Mouse (Mus musculus) MEL (cell line): ENCODE results near the gene Shroom2. TPM values are rescaled to one million over a fixed set of nuclear protein-coding genes. Genes with fewer than 3 reads are reported as not detected.

Source experiments
- DNase-seq: peaks from one replicate; pipeline ENCODE4 v3.0.0; 2011; ENCODE audit warnings: low read depth, low spot score
- H3K27ac ChIP-seq: 2 replicates; pipeline ENCODE4 v1.5.1; 2012; ENCODE audit warnings: low read depth, mild to moderate bottlenecking, control low read depth, low read length, moderate library complexity; ENCODE audit not compliant: control insufficient read depth
- H3K27me3 ChIP-seq, 2 experiments: fragments of 150-350 bp in 1 of 2; sonication (generic) in 1 of 2; 2 replicates each; pipeline ENCODE4 v1.6.1; 2012; ENCODE audit warnings: low read length in 2 of 2, mild to moderate bottlenecking in 2 of 2, improper control_type of control experiment in 1 of 2, moderate library complexity in 1 of 2; ENCODE audit not compliant: insufficient read depth in 2 of 2, control insufficient read depth in 1 of 2
- H3K36me3 ChIP-seq, 2 experiments: 2 replicates each; pipeline ENCODE4 v1.6.1; 2012 to 2014; ENCODE audit warnings: low read length in 2 of 2, improper control_type of control experiment in 1 of 2, inconsistent platforms in 1 of 2, mild to moderate bottlenecking in 1 of 2; ENCODE audit not compliant: insufficient read depth in 2 of 2, control insufficient read depth in 1 of 2
- H3K4me1 ChIP-seq, 2 experiments: fragments of 150-350 bp in 1 of 2; sonication (generic) in 1 of 2; 2 replicates each; pipeline ENCODE4 v1.6.1; 2012; ENCODE audit warnings: low read length in 2 of 2, improper control_type of control experiment in 1 of 2, mild to moderate bottlenecking in 1 of 2; ENCODE audit not compliant: insufficient read depth in 2 of 2, control insufficient read depth in 1 of 2
- H3K4me3 ChIP-seq, 2 experiments: fragments of 150-350 bp in 1 of 2; sonication (generic) in 1 of 2; 2 replicates each; pipeline ENCODE4 v1.5.1; 2012; ENCODE audit warnings: low read depth in 2 of 2, low read length in 2 of 2, mild to moderate bottlenecking in 2 of 2, moderate library complexity in 2 of 2, control low read depth in 1 of 2, improper control_type of control experiment in 1 of 2; ENCODE audit not compliant: control insufficient read depth in 1 of 2, insufficient read depth in 1 of 2
- H3K79me2 ChIP-seq: 2 replicates; pipeline ENCODE4 v1.6.1; 2012; ENCODE audit warnings: mild to moderate bottlenecking, low read length, moderate library complexity; ENCODE audit not compliant: control insufficient read depth, poor library complexity, insufficient read depth
- H3K9ac ChIP-seq: 2 replicates; pipeline ENCODE4 v1.6.1; 2012; ENCODE audit warnings: low read depth, mild to moderate bottlenecking, control low read depth, low read length, moderate library complexity; ENCODE audit not compliant: control insufficient read depth, poor library complexity, severe bottlenecking
- H3K9me3 ChIP-seq: fragments of 150-350 bp; sonication (generic); replicated peaks from 2 replicates; pipeline ENCODE4 v1.6.1; 2012; ENCODE audit warnings: mild to moderate bottlenecking, low read length, improper control_type of control experiment, moderate library complexity; ENCODE audit not compliant: insufficient read depth
- CHD2 ChIP-seq: IDR thresholded peaks from 2 replicates; pipeline ENCODE4 v1.6.1; 2011; ENCODE audit warnings: low read length, improper control_type of control experiment
- E2F4 ChIP-seq: IDR thresholded peaks from 2 replicates; pipeline ENCODE4 v1.6.1; 2011; ENCODE audit warnings: low read depth, low read length, improper control_type of control experiment, borderline replicate concordance
- ELF1 ChIP-seq: IDR thresholded peaks from 2 replicates; pipeline ENCODE4 v1.6.1; 2014; ENCODE audit warnings: low read depth, mild to moderate bottlenecking, inconsistent platforms, low read length, improper control_type of control experiment, moderate library complexity
- EP300 ChIP-seq, 2 experiments: IDR thresholded peaks; 2 replicates each; pipeline ENCODE4 v1.6.1; 2011; ENCODE audit warnings: improper control_type of control experiment in 2 of 2, low read length in 2 of 2, low read depth in 1 of 2, mild to moderate bottlenecking in 1 of 2
- GATA1 ChIP-seq: IDR thresholded peaks from 2 replicates; pipeline ENCODE4 v1.6.1; 2011; ENCODE audit warnings: low read depth, low read length, improper control_type of control experiment
- KAT2A ChIP-seq: conservative IDR thresholded peaks from 2 replicates; pipeline ENCODE4 v1.6.1; 2012; ENCODE audit warnings: low read depth, low read length, improper control_type of control experiment, inconsistent platforms
- MAZ ChIP-seq: IDR thresholded peaks from 2 replicates; pipeline ENCODE4 v1.6.1; 2012; ENCODE audit warnings: low read depth, mild to moderate bottlenecking, inconsistent platforms, low read length, improper control_type of control experiment
- MXI1 ChIP-seq: IDR thresholded peaks from 2 replicates; pipeline ENCODE4 v1.6.1; 2011; ENCODE audit warnings: mild to moderate bottlenecking, low read depth, low read length, improper control_type of control experiment
- MYB ChIP-seq: IDR thresholded peaks from 2 replicates; pipeline ENCODE4 v1.6.1; 2011; ENCODE audit warnings: mild to moderate bottlenecking, low read depth, low read length, improper control_type of control experiment
- NELFE ChIP-seq: IDR thresholded peaks from 2 replicates; pipeline ENCODE4 v1.6.1; 2011; ENCODE audit warnings: low read depth, low read length, improper control_type of control experiment
- POLR2AphosphoS2 ChIP-seq: IDR thresholded peaks from 2 replicates; pipeline ENCODE4 v1.6.1; 2011; ENCODE audit warnings: low read length, improper control_type of control experiment
- RAD21 ChIP-seq: IDR thresholded peaks from 2 replicates; pipeline ENCODE4 v1.6.1; 2011; ENCODE audit warnings: mild to moderate bottlenecking, low read depth, low read length, improper control_type of control experiment
- RCOR1 ChIP-seq: IDR thresholded peaks from 2 replicates; pipeline ENCODE4 v1.6.1; 2012; ENCODE audit warnings: low read depth, mild to moderate bottlenecking, inconsistent platforms, low read length, improper control_type of control experiment
- SIN3A ChIP-seq: IDR thresholded peaks from 2 replicates; pipeline ENCODE4 v1.6.1; 2012; ENCODE audit warnings: low read length, improper control_type of control experiment, inconsistent platforms
- SMC3 ChIP-seq: IDR thresholded peaks from 2 replicates; pipeline ENCODE4 v1.6.1; 2011; ENCODE audit warnings: low read depth, low read length, improper control_type of control experiment
- USF2 ChIP-seq, 2 experiments: IDR thresholded peaks; 2 replicates each; pipeline ENCODE4 v1.6.1; 2011 to 2012; ENCODE audit warnings: improper control_type of control experiment in 2 of 2, low read length in 2 of 2, borderline replicate concordance in 1 of 2, inconsistent platforms in 1 of 2, low read depth in 1 of 2, mild to moderate bottlenecking in 1 of 2; ENCODE audit not compliant: insufficient read depth in 1 of 2
- ZMIZ1 ChIP-seq: IDR thresholded peaks from 2 replicates; pipeline ENCODE4 v1.6.1; 2012; ENCODE audit warnings: low read depth, mild to moderate bottlenecking, inconsistent platforms, low read length, improper control_type of control experiment, moderate library complexity
- polyA plus RNA-seq, 2 experiments: library from polyadenylated mRNA; stranded (reverse) in 1 of 2; unstranded in 1 of 2; fragments of >175 nt in 1 of 2; fragments of >200 nt in 1 of 2; gene quantifications; 2 replicates each; pipeline versions ENCODE4 v1.2.1 to v1.2.4; 2012; ENCODE audit warnings: low replicate concordance in 2 of 2, low read depth in 1 of 2; ENCODE audit not compliant: insufficient read length in 2 of 2, insufficient read depth in 1 of 2, missing spikeins in 1 of 2
- total RNA-seq: library from RNA; depleted of rRNA; stranded (reverse); fragments of 300-350 nt; gene quantifications from 2 replicates; pipeline ENCODE4 v1.2.3, GENCODE M21; 2012

Gene Shroom2
- total and polyA plus RNA-seq, 3 experiments = not detected

- H3K9ac ChIP-seq = no peak overlapping the region
- TF ChIP-seq KAT2A = no peak
- TF ChIP-seq MAZ = no peak
- no peak for TF ChIP-seq MYB
- TF ChIP-seq SMC3 = no peak
- no peaks in the 10 kb centered on the region for H3K9me3 ChIP-seq
- no peak overlapping the region for H3K4me3 ChIP-seq
- H3K27me3 ChIP-seq = no peaks in the 10 kb centered on the region
- H3K27ac ChIP-seq = no peak overlapping the region
- no peaks in the 10 kb centered on the region for H3K36me3 ChIP-seq
- no peaks in the 10 kb centered on the region for H3K4me1 ChIP-seq
- no peaks in the 10 kb centered on the region for H3K79me2 ChIP-seq
- DNase-seq = no peak
Observed at GRCm38 (mm10) chrX:152762437-152762836, 6.8 kb downstream of the Shroom2 start.

GRCm38 (mm10) chrX:152756293-152756692 is 13.0 kb downstream of the Shroom2 start:
- Histone ChIP-seq H3K36me3 (no peaks in the 10 kb centered on the region), H3K27me3 (no peaks in the 10 kb centered on the region), H3K9me3 (no peaks in the 10 kb centered on the region), H3K9ac (no peak overlapping the region), H3K4me1 (no peaks in the 10 kb centered on the region), H3K4me3 (no peak overlapping the region), H3K79me2 (no peaks in the 10 kb centered on the region), H3K27ac (no peak overlapping the region)
- no peak for DNase-seq
- TF ChIP-seq E2F4 = no peak
- no peak for TF ChIP-seq CHD2
- TF ChIP-seq KAT2A = no peak
- no peak for TF ChIP-seq EP300 (IDR thresholded peaks at IDR 0.05; ENCODE audit: low read depth in 1 of 2, low read length in 2 of 2)
- no peak for TF ChIP-seq SIN3A
- no peak for TF ChIP-seq POLR2AphosphoS2
- TF ChIP-seq RCOR1 = no peak
- TF ChIP-seq RAD21 = no peak
- TF ChIP-seq ZMIZ1 = no peak
- no peak for TF ChIP-seq GATA1
- no peak for TF ChIP-seq ELF1
- no peak for TF ChIP-seq MXI1
- TF ChIP-seq USF2 (IDR thresholded peaks at IDR 0.05; ENCODE audit: borderline replicate concordance in 1 of 2, insufficient read depth in 1 of 2, low read depth in 1 of 2, low read length in 2 of 2) = no peak
- no peak for TF ChIP-seq NELFE

GRCm38 (mm10) chrX:152755819-152756218 is 13.4 kb downstream of the Shroom2 start:
- Histone ChIP-seq H3K4me1 (no peaks in the 10 kb centered on the region), H3K9me3 (no peaks in the 10 kb centered on the region), H3K4me3 (no peak overlapping the region), H3K27ac (no peak overlapping the region), H3K27me3 (no peaks in the 10 kb centered on the region), H3K36me3 (no peaks in the 10 kb centered on the region), H3K79me2 (no peaks in the 10 kb centered on the region), H3K9ac (no peak overlapping the region)
- DNase-seq = no peak
- TF ChIP-seq MXI1 = no peak
